Mouse (Mus musculus): ENCODE measurements around the gene Olfr713. TPM values are rescaled to one million over a fixed set of nuclear protein-coding genes. Genes with fewer than 3 reads are reported as not detected.

Gene Olfr713
- polyA plus RNA-seq, 1 experiment: 0.09 TPM

GRCm38 (mm10) chr7:107043136-107043535, 12.2 kb downstream of the Olfr713 start:
- Histone ChIP-seq H3K4me3 (ENCODE audit: low read depth, low read length) (no peak overlapping the region), H3K36me3 (ENCODE audit: control insufficient read depth, insufficient read depth, low read length, poor library complexity, severe bottlenecking) (no peaks in the 10 kb centered on the region)
- TF ChIP-seq CTCF (IDR thresholded peaks at IDR 0.05; ENCODE audit: low read depth, low read length): no peak
- TF ChIP-seq POLR2A (IDR thresholded peaks at IDR 0.05; ENCODE audit: insufficient read depth, low read length): no peak
- no peak for TF ChIP-seq EP300 (IDR thresholded peaks at IDR 0.05; ENCODE audit: insufficient read depth, low read depth, low read length)

GRCm38 (mm10) chr7:107044407-107044806, 13.4 kb downstream of the Olfr713 start:
- H3K27me3 ChIP-seq (ENCODE audit: control insufficient read depth, insufficient read depth, low read length, poor library complexity, severe bottlenecking): no peaks in the 10 kb centered on the region
- H3K36me3 ChIP-seq (ENCODE audit: control insufficient read depth, insufficient read depth, low read length, poor library complexity, severe bottlenecking): no peaks in the 10 kb centered on the region
- no peak for TF ChIP-seq POLR2A (IDR thresholded peaks at IDR 0.05; ENCODE audit: insufficient read depth, low read length)
- no peak for TF ChIP-seq CTCF (IDR thresholded peaks at IDR 0.05; ENCODE audit: low read depth, low read length)
- no peak for TF ChIP-seq EP300 (IDR thresholded peaks at IDR 0.05; ENCODE audit: insufficient read depth, low read depth, low read length)
- no peak overlapping the region for H3K27ac ChIP-seq (ENCODE audit: insufficient read depth, low read length)
- no peak overlapping the region for H3K4me3 ChIP-seq (ENCODE audit: low read depth, low read length)
- H3K9me3 ChIP-seq (replicated peaks; ENCODE audit: control insufficient read depth, insufficient read depth, low read length, poor library complexity, severe bottlenecking): no peaks in the 10 kb centered on the region
- H3K4me1 ChIP-seq (ENCODE audit: control insufficient read depth, insufficient read depth, low read length): no peaks in the 10 kb centered on the region
- H3K9ac ChIP-seq (ENCODE audit: low read depth, poor library complexity, severe bottlenecking): no peak overlapping the region

More at GRCm38 (mm10) chr7:107043136-107043535, 12.2 kb downstream of the Olfr713 start:
- Histone ChIP-seq H3K4me1 (ENCODE audit: control insufficient read depth, insufficient read depth, low read length) (no peaks in the 10 kb centered on the region), H3K27me3 (ENCODE audit: control insufficient read depth, insufficient read depth, low read length, poor library complexity, severe bottlenecking) (no peaks in the 10 kb centered on the region), H3K9me3 (replicated peaks; ENCODE audit: control insufficient read depth, insufficient read depth, low read length, poor library complexity, severe bottlenecking) (no peaks in the 10 kb centered on the region), H3K9ac (ENCODE audit: low read depth, poor library complexity, severe bottlenecking) (no peak overlapping the region), H3K27ac (ENCODE audit: insufficient read depth, low read length) (no peak overlapping the region)

- Histone ChIP-seq H3K27ac (ENCODE audit: insufficient read depth, low read length) (no peak overlapping the region), H3K9me3 (replicated peaks; ENCODE audit: control insufficient read depth, insufficient read depth, low read length, poor library complexity, severe bottlenecking) (no peaks in the 10 kb centered on the region), H3K36me3 (ENCODE audit: control insufficient read depth, insufficient read depth, low read length, poor library complexity, severe bottlenecking) (no peaks in the 10 kb centered on the region), H3K27me3 (ENCODE audit: control insufficient read depth, insufficient read depth, low read length, poor library complexity, severe bottlenecking) (no peaks in the 10 kb centered on the region), H3K9ac (ENCODE audit: low read depth, poor library complexity, severe bottlenecking) (no peak overlapping the region), H3K4me3 (ENCODE audit: low read depth, low read length) (no peak overlapping the region), H3K4me1 (ENCODE audit: control insufficient read depth, insufficient read depth, low read length) (no peaks in the 10 kb centered on the region)
- TF ChIP-seq POLR2A (IDR thresholded peaks at IDR 0.05; ENCODE audit: insufficient read depth, low read length) (no peak), CTCF (IDR thresholded peaks at IDR 0.05; ENCODE audit: low read depth, low read length) (no peak), EP300 (IDR thresholded peaks at IDR 0.05; ENCODE audit: insufficient read depth, low read depth, low read length) (no peak)
Observed at GRCm38 (mm10) chr7:107045833-107046232, 14.9 kb downstream of the Olfr713 start.

GRCm38 (mm10) chr7:107047578-107047977, 16.6 kb downstream of the Olfr713 start:
- Histone ChIP-seq H3K9me3 (replicated peaks; ENCODE audit: control insufficient read depth, insufficient read depth, low read length, poor library complexity, severe bottlenecking) (no peaks in the 10 kb centered on the region), H3K27ac (ENCODE audit: insufficient read depth, low read length) (no peak overlapping the region), H3K27me3 (ENCODE audit: control insufficient read depth, insufficient read depth, low read length, poor library complexity, severe bottlenecking) (no peaks in the 10 kb centered on the region), H3K4me1 (ENCODE audit: control insufficient read depth, insufficient read depth, low read length) (no peaks in the 10 kb centered on the region), H3K4me3 (ENCODE audit: low read depth, low read length) (no peak overlapping the region), H3K36me3 (ENCODE audit: control insufficient read depth, insufficient read depth, low read length, poor library complexity, severe bottlenecking) (no peaks in the 10 kb centered on the region), H3K9ac (ENCODE audit: low read depth, poor library complexity, severe bottlenecking) (no peak overlapping the region)
- TF ChIP-seq EP300 (IDR thresholded peaks at IDR 0.05; ENCODE audit: insufficient read depth, low read depth, low read length) (no peak), CTCF (IDR thresholded peaks at IDR 0.05; ENCODE audit: low read depth, low read length) (no peak), POLR2A (IDR thresholded peaks at IDR 0.05; ENCODE audit: insufficient read depth, low read length) (no peak)

GRCm38 (mm10) chr7:107070681-107071080, 39.7 kb downstream of the Olfr713 start, which contains the start of gene Olfr714:
Olfr714 (plus strand) TSS chr7:107070981.
- H3K27ac ChIP-seq (ENCODE audit: insufficient read depth, low read length): no peak within 1 kb of the TSS
- TF ChIP-seq POLR2A (IDR thresholded peaks at IDR 0.05; ENCODE audit: insufficient read depth, low read length): no peak
- no peak for TF ChIP-seq CTCF (IDR thresholded peaks at IDR 0.05; ENCODE audit: low read depth, low read length)
- no peak for TF ChIP-seq EP300 (IDR thresholded peaks at IDR 0.05; ENCODE audit: insufficient read depth, low read depth, low read length)
- H3K9ac ChIP-seq (ENCODE audit: low read depth, poor library complexity, severe bottlenecking): no peak within 1 kb of the TSS
- no peaks in the 10 kb centered on the region for H3K9me3 ChIP-seq (replicated peaks; ENCODE audit: control insufficient read depth, insufficient read depth, low read length, poor library complexity, severe bottlenecking)
- H3K27me3 ChIP-seq (ENCODE audit: control insufficient read depth, insufficient read depth, low read length, poor library complexity, severe bottlenecking): no peaks in the 10 kb centered on the region
- no peak within 1 kb of the TSS for H3K4me3 ChIP-seq (ENCODE audit: low read depth, low read length)
- no peaks in the 10 kb centered on the region for H3K4me1 ChIP-seq (ENCODE audit: control insufficient read depth, insufficient read depth, low read length)
- no peaks in the 10 kb centered on the region for H3K36me3 ChIP-seq (ENCODE audit: control insufficient read depth, insufficient read depth, low read length, poor library complexity, severe bottlenecking)

Other genes starting within 250 kb of the Olfr713 start
- not detected in 2 replicates for gene Olfr699, start 238.0 kb upstream of the Olfr713 start, polyA plus RNA-seq (2011; ENCODE audit: insufficient read depth, insufficient read length, low read depth, missing spikeins)
- not detected in 2 replicates for gene Olfr700, start 222.3 kb upstream of the Olfr713 start, polyA plus RNA-seq (2011; ENCODE audit: insufficient read depth, insufficient read length, low read depth, missing spikeins)
- gene Olfr701, start 217.0 kb upstream of the Olfr713 start, polyA plus RNA-seq (2011; ENCODE audit: insufficient read depth, insufficient read length, low read depth, missing spikeins): not detected in 2 replicates
- gene Olfr702, start 197.3 kb upstream of the Olfr713 start, polyA plus RNA-seq (2011; ENCODE audit: insufficient read depth, insufficient read length, low read depth, missing spikeins): not detected in 2 replicates
- gene Olfr703, start 187.8 kb upstream of the Olfr713 start, polyA plus RNA-seq (2011; ENCODE audit: insufficient read depth, insufficient read length, low read depth, missing spikeins): not detected in 2 replicates
- gene Olfr704, start 168.0 kb upstream of the Olfr713 start, polyA plus RNA-seq (2011; ENCODE audit: insufficient read depth, insufficient read length, low read depth, missing spikeins): not detected in 2 replicates
- gene Olfr705, start 154.3 kb upstream of the Olfr713 start, polyA plus RNA-seq (2011; ENCODE audit: insufficient read depth, insufficient read length, low read depth, missing spikeins): not detected in 2 replicates
- gene Olfr706, start 143.0 kb upstream of the Olfr713 start, polyA plus RNA-seq (2011; ENCODE audit: insufficient read depth, insufficient read length, low read depth, missing spikeins): not detected in 2 replicates
- not detected in 2 replicates for gene Olfr707, start 129.9 kb upstream of the Olfr713 start, polyA plus RNA-seq (2011; ENCODE audit: insufficient read depth, insufficient read length, low read depth, missing spikeins)
- gene Olfr1532-ps1, start 123.2 kb upstream of the Olfr713 start, polyA plus RNA-seq (2011; ENCODE audit: insufficient read depth, insufficient read length, low read depth, missing spikeins): not detected in 2 replicates
- gene Olfr709-ps1, start 99.0 kb upstream of the Olfr713 start, polyA plus RNA-seq (2011; ENCODE audit: insufficient read depth, insufficient read length, low read depth, missing spikeins): not detected in 2 replicates
- gene Olfr710, start 82.9 kb upstream of the Olfr713 start, polyA plus RNA-seq (2011; ENCODE audit: insufficient read depth, insufficient read length, low read depth, missing spikeins): not detected in 2 replicates
- gene Olfr6, start 67.2 kb upstream of the Olfr713 start, polyA plus RNA-seq (2011; ENCODE audit: insufficient read depth, insufficient read length, low read depth, missing spikeins): not detected in 2 replicates
- gene Olfr711, start 55.7 kb upstream of the Olfr713 start, polyA plus RNA-seq (2011; ENCODE audit: insufficient read depth, insufficient read length, low read depth, missing spikeins): not detected in 2 replicates
- gene Olfr2, start 25.1 kb upstream of the Olfr713 start, polyA plus RNA-seq (2011; ENCODE audit: insufficient read depth, insufficient read length, low read depth, missing spikeins): 0.11 TPM in 1 of 2 replicates, not detected in the other
- not detected in 2 replicates for gene Olfr714, start 39.8 kb downstream of the Olfr713 start, polyA plus RNA-seq (2011; ENCODE audit: insufficient read depth, insufficient read length, low read depth, missing spikeins)
- gene Olfr17, start 62.0 kb downstream of the Olfr713 start, polyA plus RNA-seq (2011; ENCODE audit: insufficient read depth, insufficient read length, low read depth, missing spikeins): not detected in 2 replicates
- not detected in 2 replicates for gene Olfr715b, start 79.2 kb downstream of the Olfr713 start, polyA plus RNA-seq (2011; ENCODE audit: insufficient read depth, insufficient read length, low read depth, missing spikeins)
- not detected in 2 replicates for gene Olfr715, start 99.9 kb downstream of the Olfr713 start, polyA plus RNA-seq (2011; ENCODE audit: insufficient read depth, insufficient read length, low read depth, missing spikeins)
- gene Olfr716, start 107.2 kb downstream of the Olfr713 start, polyA plus RNA-seq (2011; ENCODE audit: insufficient read depth, insufficient read length, low read depth, missing spikeins): not detected in 2 replicates
- 0.42 TPM in 1 of 2 replicates, not detected in the other for gene Nlrp14, start 135.8 kb downstream of the Olfr713 start, polyA plus RNA-seq (2011; ENCODE audit: insufficient read depth, insufficient read length, low read depth, missing spikeins)
- 19.3 and 27.3 TPM in 2 replicates for gene Rbmxl2, start 178.3 kb downstream of the Olfr713 start, polyA plus RNA-seq (2011; ENCODE audit: insufficient read depth, insufficient read length, low read depth, missing spikeins)

Measured in ES-Bruce4 (cell line).